Mouse (Mus musculus) MEL (cell line): Measurements from ENCODE around the gene Pdzd2. TPM values are rescaled to one million over a fixed set of nuclear protein-coding genes. Genes with fewer than 3 reads are reported as not detected.

Experiments used
- DNase-seq: peaks from one replicate; pipeline ENCODE4 v3.0.0; 2011; ENCODE audit warnings: low read depth, low spot score
- H3K27ac ChIP-seq: 2 replicates; pipeline ENCODE4 v1.5.1; 2012; ENCODE audit warnings: low read depth, mild to moderate bottlenecking, control low read depth, low read length, moderate library complexity; ENCODE audit not compliant: control insufficient read depth
- H3K27me3 ChIP-seq, 2 experiments: fragments of 150-350 bp in 1 of 2; sonication (generic) in 1 of 2; 2 replicates each; pipeline ENCODE4 v1.6.1; 2012; ENCODE audit warnings: low read length in 2 of 2, mild to moderate bottlenecking in 2 of 2, improper control_type of control experiment in 1 of 2, moderate library complexity in 1 of 2; ENCODE audit not compliant: insufficient read depth in 2 of 2, control insufficient read depth in 1 of 2
- H3K36me3 ChIP-seq, 2 experiments: 2 replicates each; pipeline ENCODE4 v1.6.1; 2012 to 2014; ENCODE audit warnings: low read length in 2 of 2, improper control_type of control experiment in 1 of 2, inconsistent platforms in 1 of 2, mild to moderate bottlenecking in 1 of 2; ENCODE audit not compliant: insufficient read depth in 2 of 2, control insufficient read depth in 1 of 2
- H3K4me1 ChIP-seq, 2 experiments: fragments of 150-350 bp in 1 of 2; sonication (generic) in 1 of 2; 2 replicates each; pipeline ENCODE4 v1.6.1; 2012; ENCODE audit warnings: low read length in 2 of 2, improper control_type of control experiment in 1 of 2, mild to moderate bottlenecking in 1 of 2; ENCODE audit not compliant: insufficient read depth in 2 of 2, control insufficient read depth in 1 of 2
- H3K4me3 ChIP-seq, 2 experiments: fragments of 150-350 bp in 1 of 2; sonication (generic) in 1 of 2; 2 replicates each; pipeline ENCODE4 v1.5.1; 2012; ENCODE audit warnings: low read depth in 2 of 2, low read length in 2 of 2, mild to moderate bottlenecking in 2 of 2, moderate library complexity in 2 of 2, control low read depth in 1 of 2, improper control_type of control experiment in 1 of 2; ENCODE audit not compliant: control insufficient read depth in 1 of 2, insufficient read depth in 1 of 2
- H3K79me2 ChIP-seq: 2 replicates; pipeline ENCODE4 v1.6.1; 2012; ENCODE audit warnings: mild to moderate bottlenecking, low read length, moderate library complexity; ENCODE audit not compliant: control insufficient read depth, poor library complexity, insufficient read depth
- H3K9ac ChIP-seq: 2 replicates; pipeline ENCODE4 v1.6.1; 2012; ENCODE audit warnings: low read depth, mild to moderate bottlenecking, control low read depth, low read length, moderate library complexity; ENCODE audit not compliant: control insufficient read depth, poor library complexity, severe bottlenecking
- H3K9me3 ChIP-seq: fragments of 150-350 bp; sonication (generic); replicated peaks from 2 replicates; pipeline ENCODE4 v1.6.1; 2012; ENCODE audit warnings: mild to moderate bottlenecking, low read length, improper control_type of control experiment, moderate library complexity; ENCODE audit not compliant: insufficient read depth
- BHLHE40 ChIP-seq: IDR thresholded peaks from 2 replicates; pipeline ENCODE4 v1.6.1; 2012; ENCODE audit warnings: low read depth, mild to moderate bottlenecking, inconsistent platforms, low read length, improper control_type of control experiment, borderline replicate concordance
- CTCF ChIP-seq, 3 experiments: IDR thresholded peaks in 2 of 3; conservative IDR thresholded peaks in 1 of 3; 2 replicates each; pipeline ENCODE4 v1.5.1; 2011 to 2012; ENCODE audit warnings: low read length in 3 of 3, low read depth in 2 of 3, mild to moderate bottlenecking in 2 of 3, improper control_type of control experiment in 1 of 3, inconsistent platforms in 1 of 3, mixed read lengths in 1 of 3, moderate library complexity in 1 of 3; ENCODE audit not compliant: control insufficient read depth in 1 of 3, insufficient read depth in 1 of 3, poor library complexity in 1 of 3, severe bottlenecking in 1 of 3
- E2F4 ChIP-seq: IDR thresholded peaks from 2 replicates; pipeline ENCODE4 v1.6.1; 2011; ENCODE audit warnings: low read depth, low read length, improper control_type of control experiment, borderline replicate concordance
- GABPA ChIP-seq: IDR thresholded peaks from 2 replicates; pipeline ENCODE4 v1.6.1; 2012; ENCODE audit warnings: low read depth, mild to moderate bottlenecking, inconsistent platforms, low read length, improper control_type of control experiment, moderate library complexity
- GATA1 ChIP-seq: IDR thresholded peaks from 2 replicates; pipeline ENCODE4 v1.6.1; 2011; ENCODE audit warnings: low read depth, low read length, improper control_type of control experiment
- HCFC1 ChIP-seq: IDR thresholded peaks from 2 replicates; pipeline ENCODE4 v1.6.1; 2012; ENCODE audit warnings: low read depth, mild to moderate bottlenecking, inconsistent platforms, low read length, improper control_type of control experiment, moderate library complexity
- KAT2A ChIP-seq: conservative IDR thresholded peaks from 2 replicates; pipeline ENCODE4 v1.6.1; 2012; ENCODE audit warnings: low read depth, low read length, improper control_type of control experiment, inconsistent platforms
- MAZ ChIP-seq: IDR thresholded peaks from 2 replicates; pipeline ENCODE4 v1.6.1; 2012; ENCODE audit warnings: low read depth, mild to moderate bottlenecking, inconsistent platforms, low read length, improper control_type of control experiment
- MXI1 ChIP-seq: IDR thresholded peaks from 2 replicates; pipeline ENCODE4 v1.6.1; 2011; ENCODE audit warnings: mild to moderate bottlenecking, low read depth, low read length, improper control_type of control experiment
- NELFE ChIP-seq: IDR thresholded peaks from 2 replicates; pipeline ENCODE4 v1.6.1; 2011; ENCODE audit warnings: low read depth, low read length, improper control_type of control experiment
- POLR2A ChIP-seq, 2 experiments: IDR thresholded peaks; 2 replicates each; pipeline ENCODE4 v1.6.1; 2011 to 2012; ENCODE audit warnings: low read length in 2 of 2, mild to moderate bottlenecking in 2 of 2, control low read depth in 1 of 2, improper control_type of control experiment in 1 of 2, low read depth in 1 of 2, moderate library complexity in 1 of 2; ENCODE audit not compliant: control insufficient read depth in 1 of 2, insufficient read depth in 1 of 2, poor library complexity in 1 of 2
- POLR2AphosphoS5 ChIP-seq: IDR thresholded peaks from 2 replicates; pipeline ENCODE4 v1.6.1; 2012; ENCODE audit warnings: low read depth, borderline replicate concordance, mild to moderate bottlenecking, inconsistent platforms, low read length, moderate library complexity, mixed read lengths
- RAD21 ChIP-seq: IDR thresholded peaks from 2 replicates; pipeline ENCODE4 v1.6.1; 2011; ENCODE audit warnings: mild to moderate bottlenecking, low read depth, low read length, improper control_type of control experiment
- RCOR1 ChIP-seq: IDR thresholded peaks from 2 replicates; pipeline ENCODE4 v1.6.1; 2012; ENCODE audit warnings: low read depth, mild to moderate bottlenecking, inconsistent platforms, low read length, improper control_type of control experiment
- SIN3A ChIP-seq: IDR thresholded peaks from 2 replicates; pipeline ENCODE4 v1.6.1; 2012; ENCODE audit warnings: low read length, improper control_type of control experiment, inconsistent platforms
- SMC3 ChIP-seq: IDR thresholded peaks from 2 replicates; pipeline ENCODE4 v1.6.1; 2011; ENCODE audit warnings: low read depth, low read length, improper control_type of control experiment
- TAL1 ChIP-seq: IDR thresholded peaks from 2 replicates; pipeline ENCODE4 v1.6.1; 2012; ENCODE audit warnings: mild to moderate bottlenecking, inconsistent platforms, low read length, moderate library complexity, mixed read lengths
- TBP ChIP-seq: IDR thresholded peaks from 2 replicates; pipeline ENCODE4 v1.8.0; 2011; ENCODE audit warnings: low read depth, low read length, improper control_type of control experiment
- UBTF ChIP-seq: IDR thresholded peaks from 2 replicates; pipeline ENCODE4 v1.6.1; 2012; ENCODE audit warnings: low read depth, mild to moderate bottlenecking, inconsistent platforms, low read length, improper control_type of control experiment, moderate library complexity, borderline replicate concordance; ENCODE audit not compliant: insufficient read depth
- USF2 ChIP-seq, 2 experiments: IDR thresholded peaks; 2 replicates each; pipeline ENCODE4 v1.6.1; 2011 to 2012; ENCODE audit warnings: improper control_type of control experiment in 2 of 2, low read length in 2 of 2, borderline replicate concordance in 1 of 2, inconsistent platforms in 1 of 2, low read depth in 1 of 2, mild to moderate bottlenecking in 1 of 2; ENCODE audit not compliant: insufficient read depth in 1 of 2
- ZC3H11A ChIP-seq: IDR thresholded peaks from 2 replicates; pipeline ENCODE4 v1.6.1; 2012; ENCODE audit warnings: low read depth, mild to moderate bottlenecking, inconsistent platforms, low read length, improper control_type of control experiment
- ZKSCAN1 ChIP-seq: IDR thresholded peaks from 2 replicates; pipeline ENCODE4 v1.6.1; 2012; ENCODE audit warnings: low read depth, mild to moderate bottlenecking, inconsistent platforms, low read length, improper control_type of control experiment, moderate library complexity
- ZMIZ1 ChIP-seq: IDR thresholded peaks from 2 replicates; pipeline ENCODE4 v1.6.1; 2012; ENCODE audit warnings: low read depth, mild to moderate bottlenecking, inconsistent platforms, low read length, improper control_type of control experiment, moderate library complexity
- ZNF384 ChIP-seq: IDR thresholded peaks from 2 replicates; pipeline ENCODE4 v1.6.1; 2012; ENCODE audit warnings: low read depth, mild to moderate bottlenecking, inconsistent platforms, low read length, improper control_type of control experiment
- polyA plus RNA-seq, 2 experiments: library from polyadenylated mRNA; stranded (reverse) in 1 of 2; unstranded in 1 of 2; fragments of >175 nt in 1 of 2; fragments of >200 nt in 1 of 2; gene quantifications; 2 replicates each; pipeline versions ENCODE4 v1.2.1 to v1.2.4; 2012; ENCODE audit warnings: low replicate concordance in 2 of 2, low read depth in 1 of 2; ENCODE audit not compliant: insufficient read length in 2 of 2, insufficient read depth in 1 of 2, missing spikeins in 1 of 2
- total RNA-seq: library from RNA; depleted of rRNA; stranded (reverse); fragments of 300-350 nt; gene quantifications from 2 replicates; pipeline ENCODE4 v1.2.3, GENCODE M21; 2012

Gene Pdzd2
- total and polyA plus RNA-seq, 3 experiments, result 0.15 to 0.33 TPM; not detected in 1

- no peak overlapping the region for H3K4me3 ChIP-seq
- H3K9ac ChIP-seq, result no peak overlapping the region
- H3K27me3 ChIP-seq, result no peaks in the 10 kb centered on the region; a peak in 1 of 4 replicates
- H3K4me1 ChIP-seq, result peaks cover 0 to 14% of the 10 kb centered on the region in 2 experiments; a peak in 1 of 4 replicates
- DNase-seq, result no peak
- no peak overlapping the region for H3K27ac ChIP-seq
- TF ChIP-seq ZKSCAN1 (no peak), CTCF (IDR thresholded peaks at IDR 0.05 in 2 of 3, conservative IDR thresholded peaks at IDR 0.05 in 1 of 3; ENCODE audit: control insufficient read depth in 1 of 3, insufficient read depth in 1 of 3, low read depth in 2 of 3, low read length in 3 of 3, poor library complexity in 1 of 3, severe bottlenecking in 1 of 3) (no peak), ZNF384 (no peak), MAZ (no peak), BHLHE40 (no peak), SMC3 (no peak), RAD21 (no peak), NELFE (no peak), TAL1 (no peak), POLR2A (IDR thresholded peaks at IDR 0.05; ENCODE audit: control insufficient read depth in 1 of 2, insufficient read depth in 1 of 2, low read depth in 1 of 2, low read length in 2 of 2, poor library complexity in 1 of 2) (no peak), E2F4 (no peak), GATA1 (no peak), HCFC1 (no peak), UBTF (no peak), USF2 (IDR thresholded peaks at IDR 0.05; ENCODE audit: borderline replicate concordance in 1 of 2, insufficient read depth in 1 of 2, low read depth in 1 of 2, low read length in 2 of 2) (no peak), ZC3H11A (no peak), ZMIZ1 (no peak), TBP (no peak), POLR2AphosphoS5 (no peak)
- H3K79me2 ChIP-seq, result no peaks in the 10 kb centered on the region
- H3K9me3 ChIP-seq, result no peaks in the 10 kb centered on the region
- H3K36me3 ChIP-seq, result 0 out of 4 replicates have a peak, but pooled peaks cover 0 to 6% of the 10 kb centered on the region in 2 experiments
These were observed 301.6 kb downstream of the Pdzd2 start for GRCm38 (mm10) chr15:12438081-12438480.

DNA sequence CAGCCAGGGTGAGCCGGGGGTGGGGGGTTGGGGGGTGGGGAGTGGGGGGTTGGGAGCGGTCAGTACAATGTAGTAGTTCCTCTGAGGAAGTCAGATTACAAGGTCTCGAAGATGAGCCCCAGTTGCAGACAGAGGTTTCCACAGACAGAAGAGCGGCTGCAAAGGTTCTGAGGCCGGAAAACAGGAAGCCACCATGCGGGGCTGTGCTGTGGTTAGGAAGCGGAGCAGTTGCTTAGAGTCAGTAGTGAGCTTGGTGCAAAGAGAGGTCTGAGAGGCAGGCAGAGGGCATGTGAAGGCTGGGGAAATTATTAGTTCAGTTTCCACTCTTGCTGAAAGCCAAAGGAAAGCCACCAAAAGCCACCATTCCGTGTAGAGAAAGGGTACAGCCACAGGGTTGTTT is 303.8 kb downstream of the Pdzd2 start:
- H3K9ac ChIP-seq, result no peak overlapping the region
- no peaks in the 10 kb centered on the region; a peak in 1 of 4 replicates for H3K27me3 ChIP-seq
- TF ChIP-seq GABPA (no peak), ZMIZ1 (no peak), KAT2A (no peak), RCOR1 (no peak), MXI1 (no peak), SIN3A (no peak), E2F4 (no peak)
- peak; percentile 57 for DNase-seq
- no peaks in the 10 kb centered on the region for H3K79me2 ChIP-seq
- peaks cover 0 to 14% of the 10 kb centered on the region in 2 experiments; a peak in 1 of 4 replicates for H3K4me1 ChIP-seq
- no peaks in the 10 kb centered on the region for H3K9me3 ChIP-seq
- H3K4me3 ChIP-seq, result no peak overlapping the region
- H3K36me3 ChIP-seq, result 0 out of 4 replicates have a peak, but pooled peaks cover 0 to 6% of the 10 kb centered on the region in 2 experiments
- no peak overlapping the region for H3K27ac ChIP-seq
